Mouse (Mus musculus) bone marrow, adult 2 months (tissue): ENCODE measurements around the gene Hoxc10.

ENCODE experiments used
- CTCF ChIP-seq: fragments of 200-500 bp; IDR thresholded peaks from 2 replicates; pipeline ENCODE4 v1.5.1; 2011; ENCODE audit warnings: low read length, control low read depth; ENCODE audit not compliant: control insufficient read depth, insufficient read depth
- POLR2A ChIP-seq: fragments of 200-500 bp; IDR thresholded peaks from 2 replicates; pipeline ENCODE4 v1.6.1; 2011; ENCODE audit warnings: low read depth, mild to moderate bottlenecking, control low read depth, low read length, borderline replicate concordance; ENCODE audit not compliant: control insufficient read depth

DNA sequence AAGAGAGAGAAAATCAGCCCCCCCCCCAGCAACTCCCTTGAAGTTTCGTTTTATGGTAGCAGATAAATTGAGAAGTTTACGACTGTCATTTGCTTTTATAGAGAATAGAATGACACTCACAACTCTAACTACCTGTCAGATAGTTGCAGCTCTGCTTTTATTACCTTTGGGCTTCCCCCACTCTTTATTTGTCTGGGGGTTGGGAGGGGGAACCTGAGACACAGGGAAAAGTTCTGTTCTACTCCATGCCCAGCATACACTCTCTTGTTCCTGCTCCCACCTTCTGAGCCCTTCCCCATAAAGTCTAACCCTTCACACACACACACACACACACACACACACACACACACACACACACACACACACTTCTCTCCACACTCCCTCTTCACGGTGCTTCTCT, 26.3 kb downstream of the Hoxc10 start:
- TF ChIP-seq CTCF = no peak
- TF ChIP-seq POLR2A = no peak
